Mouse (Mus musculus) kidney, adult 2 months (tissue): ENCODE measurements around the gene Npy5r. TPM values are rescaled to one million over a fixed set of nuclear protein-coding genes. Genes with fewer than 3 reads are reported as not detected.

ENCODE experiments used
- DNase-seq: peaks from one replicate; pipeline ENCODE4 v3.0.0; 2021
- H3K27ac ChIP-seq: fragments of 200-500 bp; 2 replicates; pipeline ENCODE4 v1.5.1; 2012; ENCODE audit warnings: low read depth, low read length, control low read depth, inconsistent platforms; ENCODE audit not compliant: insufficient read depth
- H3K27me3 ChIP-seq: fragments of 200-500 bp; replicated peaks from 2 replicates; pipeline ENCODE4 v1.6.1; 2012; ENCODE audit warnings: mild to moderate bottlenecking, moderate library complexity, low read length, inconsistent platforms; ENCODE audit not compliant: control insufficient read depth, insufficient read depth
- H3K36me3 ChIP-seq: fragments of 200-500 bp; 2 replicates; pipeline ENCODE4 v1.6.1; 2012; ENCODE audit warnings: mild to moderate bottlenecking, moderate library complexity, low read length, inconsistent platforms; ENCODE audit not compliant: control insufficient read depth, insufficient read depth
- H3K4me1 ChIP-seq: fragments of 200-500 bp; 2 replicates; pipeline ENCODE4 v1.6.1; 2011; ENCODE audit warnings: low read length; ENCODE audit not compliant: control insufficient read depth, insufficient read depth
- H3K4me3 ChIP-seq: fragments of 200-500 bp; 2 replicates; pipeline ENCODE4 v1.5.1; 2011; ENCODE audit warnings: mild to moderate bottlenecking, low read depth, low read length, control low read depth; ENCODE audit not compliant: insufficient read depth
- CTCF ChIP-seq: fragments of 200-500 bp; conservative IDR thresholded peaks from 2 replicates; pipeline ENCODE4 v1.5.1; 2011; ENCODE audit warnings: low read depth, mild to moderate bottlenecking, control low read depth, low read length, moderate library complexity, mixed read lengths; ENCODE audit not compliant: insufficient read depth, insufficient read length
- POLR2A ChIP-seq: fragments of 200-500 bp; IDR thresholded peaks from one replicate; pipeline ENCODE4 v1.6.1; 2011; ENCODE audit warnings: low read depth, low read length, control low read depth
- WGBS: fragments of 180-500 bp; shearing (Covaris S2); methylation state at CpG from one replicate; pipeline ENCODE4 v1.1.7; 2018; 5-methylcytosine and 5-hydroxymethylcytosine counted together
- polyA plus RNA-seq: library from polyadenylated mRNA; depleted of rRNA; stranded (reverse); fragments of >200 nt; gene quantifications from 2 replicates; pipeline ENCODE4 v1.2.3, GENCODE M21; 2012; rRNA removed

The Npy5r gene
- 0.16 and 0.28 TPM in 2 replicates for polyA plus RNA-seq

- Histone ChIP-seq H3K36me3 (no peaks in the 10 kb centered on the region), H3K4me3 (peak within 1 kb of the TSS; percentile 12; the same call in 1 of the 2 replicates), H3K27me3 (no peaks in the 10 kb centered on the region), H3K4me1 (no peaks in the 10 kb centered on the region), H3K27ac (no peak within 1 kb of the TSS)
- TF ChIP-seq POLR2A: no peak
- WGBS: 2% methylated on average over 43 of the region's 43 CpGs
- DNase-seq: no peak
Observed at GRCm38 (mm10) chr8:66687511-66688329, at the start of gene Npy5r. Gene Npy5r, minus strand, starts transcription at chr8:66688128.

- Histone ChIP-seq H3K4me1 (no peaks in the 10 kb centered on the region), H3K27ac (no peak overlapping the region), H3K27me3 (no peaks in the 10 kb centered on the region), H3K4me3 (no peak overlapping the region), H3K36me3 (no peaks in the 10 kb centered on the region)
- no peak for TF ChIP-seq CTCF
- no peak for TF ChIP-seq POLR2A
- no peak for DNase-seq
- 63% methylated on average over 5 of the region's 5 CpGs for WGBS
Observed at GRCm38 (mm10) chr8:66731957-66732356, 44.0 kb upstream of the Npy5r start.

- 49% methylated on average over 7 of the region's 7 CpGs for WGBS
- Histone ChIP-seq H3K36me3 (no peaks in the 10 kb centered on the region), H3K27me3 (no peaks in the 10 kb centered on the region), H3K4me1 (no peaks in the 10 kb centered on the region), H3K27ac (no peak overlapping the region), H3K4me3 (no peak overlapping the region)
- DNase-seq: no peak
- TF ChIP-seq POLR2A: no peak
Observed at GRCm38 (mm10) chr8:66729446-66729845, 41.5 kb upstream of the Npy5r start.

- WGBS: 86% methylated on average over 2 of the region's 2 CpGs
Observed at GRCm38 (mm10) chr8:66722835-66723234, 34.9 kb upstream of the Npy5r start.

GRCm38 (mm10) chr8:66714324-66714975, 26.5 kb upstream of the Npy5r start:
- TF ChIP-seq CTCF (no peak), POLR2A (no peak)
- no peak for DNase-seq
- Histone ChIP-seq H3K4me3 (no peak overlapping the region), H3K4me1 (no peaks in the 10 kb centered on the region), H3K27me3 (no peaks in the 10 kb centered on the region), H3K36me3 (no peaks in the 10 kb centered on the region), H3K27ac (no peak overlapping the region)
- WGBS: 85% methylated on average over 7 of the region's 7 CpGs

More at GRCm38 (mm10) chr8:66722835-66723234, 34.9 kb upstream of the Npy5r start:
- no peaks in the 10 kb centered on the region for H3K4me1 ChIP-seq
- H3K4me3 ChIP-seq: no peak overlapping the region
- H3K27ac ChIP-seq: no peak overlapping the region
- no peaks in the 10 kb centered on the region for H3K36me3 ChIP-seq
- H3K27me3 ChIP-seq: no peaks in the 10 kb centered on the region
- no peak for DNase-seq
- TF ChIP-seq CTCF (no peak), POLR2A (no peak)

- WGBS: 72% methylated on average over 7 of the region's 7 CpGs
- DNase-seq: no peak
- Histone ChIP-seq H3K36me3 (no peaks in the 10 kb centered on the region), H3K4me3 (no peak overlapping the region), H3K27ac (no peak overlapping the region), H3K27me3 (no peaks in the 10 kb centered on the region; the same call in 1 of the 2 replicates), H3K4me1 (no peaks in the 10 kb centered on the region)
- TF ChIP-seq CTCF (no peak), POLR2A (no peak)
Observed at GRCm38 (mm10) chr8:66698782-66699181, 10.9 kb upstream of the Npy5r start.

- TF ChIP-seq CTCF (no peak), POLR2A (no peak)
- H3K36me3 ChIP-seq: no peaks in the 10 kb centered on the region
- DNase-seq: no peak
- WGBS: 8% methylated on average over 7 of the region's 7 CpGs
- no peaks in the 10 kb centered on the region for H3K4me1 ChIP-seq
- no peaks in the 10 kb centered on the region; the same call in 1 of the 2 replicates for H3K27me3 ChIP-seq
- no peak overlapping the region for H3K27ac ChIP-seq
- peak overlapping the region; percentile 37; the same call in 1 of the 2 replicates for H3K4me3 ChIP-seq
Observed at GRCm38 (mm10) chr8:66698011-66698410, 10.1 kb upstream of the Npy5r start.
